Mouse (Mus musculus): Measurements from ENCODE around the gene Aars2. TPM values are rescaled to one million over a fixed set of nuclear protein-coding genes. Genes with fewer than 3 reads are reported as not detected.

The Aars2 gene
- total and polyA plus RNA-seq, 2 experiments from 2014 or later: 12.0 to 20.8 TPM

- ATAC-seq: no peak
- no peak overlapping the region for H3K27ac ChIP-seq (ENCODE audit: low read depth, low read length)
- 78% methylated on average over 21 of the region's 21 CpGs for WGBS
- no peak overlapping the region for H3K4me3 ChIP-seq (ENCODE audit: low read depth, low read length)
- H3K9ac ChIP-seq: no peak overlapping the region
- H3K36me3 ChIP-seq (ENCODE audit: insufficient read depth): peaks cover 5% of the 10 kb centered on the region
- no peak for DNase-seq
- no peaks in the 10 kb centered on the region for H3K27me3 ChIP-seq (ENCODE audit: insufficient read depth, low read length)
- no peaks in the 10 kb centered on the region for H3K9me3 ChIP-seq (ENCODE audit: low read length)
- no peak for TF ChIP-seq CTCF (IDR thresholded peaks at IDR 0.05; ENCODE audit: low read depth)
- H3K4me2 ChIP-seq (ENCODE audit: low read depth): no peak overlapping the region
- peaks cover 4% of the 10 kb centered on the region; the same call in 1 of the 2 replicates for H3K4me1 ChIP-seq (ENCODE audit: insufficient read depth)
Observed at GRCm38 (mm10) chr17:45539664-45540063, 33.0 kb downstream of the Aars2 start.

- DNase-seq (no peak), ATAC-seq (no peak)
- Histone ChIP-seq H3K9me3 (ENCODE audit: low read length) (no peaks in the 10 kb centered on the region), H3K27ac (ENCODE audit: low read depth, low read length) (0 out of 2 replicates have a peak overlapping the region, but pooled peaks have one; percentile 0), H3K36me3 (ENCODE audit: insufficient read depth) (peaks cover 28% of the 10 kb centered on the region), H3K4me2 (ENCODE audit: low read depth) (no peak overlapping the region), H3K9ac (no peak overlapping the region), H3K4me3 (ENCODE audit: low read depth, low read length) (no peak overlapping the region), H3K27me3 (ENCODE audit: insufficient read depth, low read length) (no peaks in the 10 kb centered on the region), H3K4me1 (ENCODE audit: insufficient read depth) (0 out of 2 replicates have a peak, but pooled peaks cover 3% of the 10 kb centered on the region)
- 45% methylated on average over 6 of the region's 6 CpGs for WGBS
- TF ChIP-seq CTCF (IDR thresholded peaks at IDR 0.05; ENCODE audit: low read depth): peak; percentile 15; the same call in 1 of the 2 replicates
Observed at GRCm38 (mm10) chr17:45542129-45542528, 35.5 kb downstream of the Aars2 start.

- Histone ChIP-seq H3K4me1 (ENCODE audit: insufficient read depth) (peaks cover 4% of the 10 kb centered on the region), H3K9me3 (ENCODE audit: low read length) (no peaks in the 10 kb centered on the region), H3K27me3 (ENCODE audit: insufficient read depth, low read length) (no peaks in the 10 kb centered on the region), H3K27ac (ENCODE audit: low read depth, low read length) (no peak overlapping the region), H3K36me3 (ENCODE audit: insufficient read depth) (peaks cover 28% of the 10 kb centered on the region), H3K9ac (no peak overlapping the region), H3K4me2 (ENCODE audit: low read depth) (no peak overlapping the region), H3K4me3 (ENCODE audit: low read depth, low read length) (no peak overlapping the region)
- DNase-seq: no peak
- ATAC-seq: no peak
- no peak for TF ChIP-seq CTCF (IDR thresholded peaks at IDR 0.05; ENCODE audit: low read depth)
- 69% methylated on average over 2 of the region's 2 CpGs for WGBS
Observed at GRCm38 (mm10) chr17:45542705-45543104, 36.1 kb downstream of the Aars2 start.

GRCm38 (mm10) chr17:45543115-45543514 lies 36.5 kb downstream of the Aars2 start:
- Histone ChIP-seq H3K9me3 (ENCODE audit: low read length) (no peaks in the 10 kb centered on the region), H3K27me3 (ENCODE audit: insufficient read depth, low read length) (no peaks in the 10 kb centered on the region), H3K4me2 (ENCODE audit: low read depth) (no peak overlapping the region), H3K4me1 (ENCODE audit: insufficient read depth) (peaks cover 8% of the 10 kb centered on the region), H3K9ac (no peak overlapping the region), H3K4me3 (ENCODE audit: low read depth, low read length) (no peak overlapping the region), H3K27ac (ENCODE audit: low read depth, low read length) (no peak overlapping the region), H3K36me3 (ENCODE audit: insufficient read depth) (peaks cover 28% of the 10 kb centered on the region)
- no peak for ATAC-seq
- no peak for DNase-seq
- TF ChIP-seq CTCF (IDR thresholded peaks at IDR 0.05; ENCODE audit: low read depth): no peak
- 27% methylated on average over 1 of the region's 1 CpGs for WGBS

- no peaks in the 10 kb centered on the region for H3K27me3 ChIP-seq (ENCODE audit: insufficient read depth, low read length)
- 15% methylated on average over 24 of the region's 24 CpGs for WGBS
- peaks cover 11% of the 10 kb centered on the region for H3K4me1 ChIP-seq (ENCODE audit: insufficient read depth)
- TF ChIP-seq CTCF (IDR thresholded peaks at IDR 0.05; ENCODE audit: low read depth): no peak
- ATAC-seq (no peak), DNase-seq (no peak)
- no peaks in the 10 kb centered on the region for H3K9me3 ChIP-seq (ENCODE audit: low read length)
- H3K4me3 ChIP-seq (ENCODE audit: low read depth, low read length): no peak overlapping the region
- H3K27ac ChIP-seq (ENCODE audit: low read depth, low read length): peak overlapping the region; percentile 5; the same call in 1 of the 2 replicates
- H3K9ac ChIP-seq: no peak overlapping the region
- H3K36me3 ChIP-seq (ENCODE audit: insufficient read depth): peaks cover 28% of the 10 kb centered on the region
- 0 out of 2 replicates have a peak overlapping the region, but pooled peaks have one; percentile 15 for H3K4me2 ChIP-seq (ENCODE audit: low read depth)
Observed at GRCm38 (mm10) chr17:45544001-45544872, 37.6 kb downstream of the Aars2 start.

- DNase-seq (no peak), ATAC-seq (no peak)
- Histone ChIP-seq H3K4me3 (ENCODE audit: low read depth, low read length) (no peak overlapping the region), H3K27ac (ENCODE audit: low read depth, low read length) (no peak overlapping the region), H3K4me1 (ENCODE audit: insufficient read depth) (peaks cover 11% of the 10 kb centered on the region), H3K27me3 (ENCODE audit: insufficient read depth, low read length) (no peaks in the 10 kb centered on the region), H3K4me2 (ENCODE audit: low read depth) (peak overlapping the region; percentile 15; the same call in 1 of the 2 replicates), H3K9me3 (ENCODE audit: low read length) (no peaks in the 10 kb centered on the region), H3K9ac (0 out of 2 replicates have a peak overlapping the region, but pooled peaks have one; percentile 22), H3K36me3 (ENCODE audit: insufficient read depth) (peaks cover 28% of the 10 kb centered on the region)
- WGBS: 15% methylated on average over 45 of the region's 46 CpGs
- no peak for TF ChIP-seq CTCF (IDR thresholded peaks at IDR 0.05; ENCODE audit: low read depth)
Observed at GRCm38 (mm10) chr17:45544873-45545277, 38.2 kb downstream of the Aars2 start.
